Mouse (Mus musculus): ENCODE results near the gene Rnf168.

DNA sequence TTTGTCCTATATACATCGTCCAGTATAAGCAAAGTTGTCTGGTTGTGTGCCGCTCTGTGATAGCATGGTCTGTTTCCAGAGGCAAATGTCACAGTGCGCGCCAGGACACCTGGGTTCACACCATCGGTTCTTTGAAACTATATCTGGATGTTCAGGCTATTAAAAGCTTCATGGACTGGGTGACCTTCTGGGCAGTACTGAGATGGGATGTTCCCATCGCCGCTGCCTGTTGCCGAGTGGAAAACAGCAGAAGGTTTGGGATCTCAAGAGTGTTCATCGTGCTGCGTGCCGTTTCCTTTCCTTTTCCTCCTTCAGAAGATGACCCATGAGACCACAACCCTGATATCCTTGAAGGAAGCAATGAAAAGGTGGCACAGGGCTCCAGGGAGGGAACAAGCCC is 6.0 kb upstream of the Rnf168 start, which contains the start of gene Smco1:
- no peak for TF ChIP-seq POLR2A (IDR thresholded peaks at IDR 0.05; ENCODE audit: borderline replicate concordance, extremely low read depth, insufficient read depth, insufficient read length, poor library complexity, severe bottlenecking)
- TF ChIP-seq CTCF (IDR thresholded peaks at IDR 0.05; ENCODE audit: borderline replicate concordance, extremely low read depth, insufficient read depth, insufficient read length), result no peak

Data from brain, embryonic 14.5 days (tissue).